Mouse (Mus musculus): ENCODE measurements at regions not wholly inside any gene's neighbourhood (a gene's known extent, or its start where the extent isn't known, plus 50 kb on each side); places are given as distances from the start of the nearest gene placed in this dataset.

GRCm38 (mm10) chr19:52534758-52535157 lies 270.7 kb downstream of the Ins1 start:
- no peak for DNase-seq

- no peak for DNase-seq
These were observed 261.4 kb downstream of the Ins1 start for GRCm38 (mm10) chr19:52525509-52525908.

GRCm38 (mm10) chr19:52503331-52503730 lies 239.2 kb downstream of the Ins1 start:
- no peak for DNase-seq

Measured in lung, postnatal 36 days (tissue).